Mouse (Mus musculus) kidney, adult 10 weeks (tissue): ENCODE results near the gene Ms4a5. TPM values are rescaled to one million over a fixed set of nuclear protein-coding genes. Genes with fewer than 3 reads are reported as not detected.

Source experiments
- polyA plus RNA-seq: library from polyadenylated mRNA; stranded (reverse); fragments of 350-450 nt; fragmentation: Illumina TruSeq; extraction: RNeasy Lipid Tissue Mini Kit (QIAGEN cat#74804); gene quantifications from one replicate; pipeline ENCODE4 v1.2.3, GENCODE M21; 2014; ENCODE audit warnings: low read depth, low replicate concordance

The Ms4a5 gene
- not detected for polyA plus RNA-seq

DNA sequence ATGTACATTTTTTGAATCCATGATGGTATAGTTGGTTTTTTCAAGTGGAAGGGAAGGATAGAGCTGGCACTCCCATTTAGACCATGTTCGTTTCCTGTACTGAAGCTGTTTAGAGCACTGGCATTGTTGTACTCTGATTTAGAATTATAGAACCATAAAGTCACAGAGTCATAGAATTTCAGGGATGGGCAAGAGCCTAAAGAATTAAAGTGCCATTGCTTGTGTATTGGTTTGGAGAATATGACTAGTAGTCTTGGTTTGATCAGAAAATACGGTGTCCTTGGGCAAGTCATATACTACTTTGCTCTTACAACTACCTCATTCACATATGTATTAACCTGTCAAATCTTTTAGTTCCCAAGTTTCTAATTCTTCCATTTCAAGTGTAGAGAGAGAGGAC is at the start of gene Ms4a5:
Ms4a5 (minus strand) TSS at position 101 of the 400 bp plus-strand sequence.

GRCm38 (mm10) chr19:11314354-11314753 is 30.7 kb upstream of the Ms4a5 start, which contains the start of gene Ms4a14:
Ms4a14 (minus strand) TSS chr19:11314454.

DNA sequence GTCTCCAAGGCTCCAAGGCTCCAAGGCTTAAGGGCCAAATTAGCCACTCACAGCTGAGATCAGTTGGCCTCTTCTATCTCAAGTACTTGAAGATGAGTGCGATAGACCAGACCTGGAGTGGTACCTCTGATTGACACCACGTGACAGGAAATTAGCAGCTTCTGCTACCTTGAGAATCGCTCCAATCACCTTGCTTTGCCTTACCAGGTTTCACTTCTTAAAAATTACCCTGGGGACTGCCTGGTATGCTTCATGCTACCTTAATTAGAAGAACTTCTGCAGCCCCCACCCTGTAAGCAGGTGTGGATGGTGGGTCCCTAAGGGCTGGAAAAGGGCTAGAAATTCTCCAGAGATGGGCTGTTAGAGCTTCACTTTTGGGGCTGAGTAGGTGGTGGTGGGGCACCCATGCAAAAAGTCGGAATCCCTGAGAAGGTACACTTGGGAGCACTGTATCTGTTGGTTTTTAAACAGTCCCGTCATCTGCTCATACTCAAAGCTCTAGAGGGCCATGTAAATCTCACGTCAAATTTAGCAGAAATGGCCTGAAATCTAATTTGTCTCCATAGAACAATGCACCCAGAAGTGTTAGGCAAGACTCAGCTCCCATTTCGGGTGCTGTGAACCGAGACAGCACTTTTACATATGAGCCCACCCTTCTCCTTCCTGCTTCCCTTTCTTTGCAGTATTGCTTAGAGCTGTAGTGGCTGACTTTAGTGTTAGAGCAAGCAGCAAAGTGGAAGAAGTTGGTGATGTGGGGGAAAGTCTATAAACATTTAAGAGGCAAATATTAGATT is 17.4 kb downstream of the Ms4a5 start, which contains the start of gene Ms4a1:
Ms4a1 (minus strand) TSS at position 190 of the 794 bp plus-strand sequence.

GRCm38 (mm10) chr19:11232348-11232747 is 51.3 kb downstream of the Ms4a5 start, which contains the start of gene Ms4a12:
Ms4a12 (minus strand) TSS chr19:11232448.

Other genes starting within 250 kb of the Ms4a5 start
- not detected for gene Ms4a8a, start 202.8 kb downstream of the Ms4a5 start, polyA plus RNA-seq
- not detected for gene 1700017D01Rik, start 153.0 kb downstream of the Ms4a5 start, polyA plus RNA-seq
- gene 1700025F22Rik, start 118.6 kb downstream of the Ms4a5 start, polyA plus RNA-seq: not detected
- not detected for gene Ms4a13, start 87.1 kb downstream of the Ms4a5 start, polyA plus RNA-seq
- not detected for gene Ms4a12, start 51.4 kb downstream of the Ms4a5 start, polyA plus RNA-seq
- gene Ms4a1, start 17.6 kb downstream of the Ms4a5 start, polyA plus RNA-seq: 0.53 TPM
- 0.53 TPM for gene Ms4a14, start 30.6 kb upstream of the Ms4a5 start, polyA plus RNA-seq
- gene Ms4a7, start 52.3 kb upstream of the Ms4a5 start, polyA plus RNA-seq: 3.0 TPM
- gene Ms4a4a, start 91.7 kb upstream of the Ms4a5 start, polyA plus RNA-seq: 0.61 TPM
- gene Ms4a4c, start 120.9 kb upstream of the Ms4a5 start, polyA plus RNA-seq: 1.3 TPM
- 1.1 TPM for gene Ms4a4b, start 159.7 kb upstream of the Ms4a5 start, polyA plus RNA-seq
- 4.2 TPM for gene Ms4a6c, start 185.5 kb upstream of the Ms4a5 start, polyA plus RNA-seq
- not detected for gene Gm8369, start 202.1 kb upstream of the Ms4a5 start, polyA plus RNA-seq
- gene Ms4a6b, start 232.6 kb upstream of the Ms4a5 start, polyA plus RNA-seq: 2.7 TPM